Mouse (Mus musculus) MEL (cell line): Measurements from ENCODE around the gene Papss1.

Experiments
- CTCF ChIP-seq, 3 experiments: IDR thresholded peaks in 2 of 3; conservative IDR thresholded peaks in 1 of 3; 2 replicates each; pipeline ENCODE4 v1.5.1; 2011 to 2012; ENCODE audit warnings: low read length in 3 of 3, low read depth in 2 of 3, mild to moderate bottlenecking in 2 of 3, improper control_type of control experiment in 1 of 3, inconsistent platforms in 1 of 3, mixed read lengths in 1 of 3, moderate library complexity in 1 of 3; ENCODE audit not compliant: control insufficient read depth in 1 of 3, insufficient read depth in 1 of 3, poor library complexity in 1 of 3, severe bottlenecking in 1 of 3
- JUND ChIP-seq: IDR thresholded peaks from 2 replicates; pipeline ENCODE4 v1.6.1; 2011; ENCODE audit warnings: low read depth, mild to moderate bottlenecking, improper control_type of control experiment, low read length
- KAT2A ChIP-seq: conservative IDR thresholded peaks from 2 replicates; pipeline ENCODE4 v1.6.1; 2012; ENCODE audit warnings: low read depth, low read length, improper control_type of control experiment, inconsistent platforms
- MAZ ChIP-seq: IDR thresholded peaks from 2 replicates; pipeline ENCODE4 v1.6.1; 2012; ENCODE audit warnings: low read depth, mild to moderate bottlenecking, inconsistent platforms, low read length, improper control_type of control experiment
- MXI1 ChIP-seq: IDR thresholded peaks from 2 replicates; pipeline ENCODE4 v1.6.1; 2011; ENCODE audit warnings: mild to moderate bottlenecking, low read depth, low read length, improper control_type of control experiment
- SMC3 ChIP-seq: IDR thresholded peaks from 2 replicates; pipeline ENCODE4 v1.6.1; 2011; ENCODE audit warnings: low read depth, low read length, improper control_type of control experiment
- TAL1 ChIP-seq: IDR thresholded peaks from 2 replicates; pipeline ENCODE4 v1.6.1; 2012; ENCODE audit warnings: mild to moderate bottlenecking, inconsistent platforms, low read length, moderate library complexity, mixed read lengths
- UBTF ChIP-seq: IDR thresholded peaks from 2 replicates; pipeline ENCODE4 v1.6.1; 2012; ENCODE audit warnings: low read depth, mild to moderate bottlenecking, inconsistent platforms, low read length, improper control_type of control experiment, moderate library complexity, borderline replicate concordance; ENCODE audit not compliant: insufficient read depth
- ZC3H11A ChIP-seq: IDR thresholded peaks from 2 replicates; pipeline ENCODE4 v1.6.1; 2012; ENCODE audit warnings: low read depth, mild to moderate bottlenecking, inconsistent platforms, low read length, improper control_type of control experiment
- ZKSCAN1 ChIP-seq: IDR thresholded peaks from 2 replicates; pipeline ENCODE4 v1.6.1; 2012; ENCODE audit warnings: low read depth, mild to moderate bottlenecking, inconsistent platforms, low read length, improper control_type of control experiment, moderate library complexity

- TF ChIP-seq ZC3H11A (no peak), MXI1 (no peak), JUND (no peak), CTCF (IDR thresholded peaks at IDR 0.05 in 2 of 3, conservative IDR thresholded peaks at IDR 0.05 in 1 of 3; ENCODE audit: control insufficient read depth in 1 of 3, insufficient read depth in 1 of 3, low read depth in 2 of 3, low read length in 3 of 3, poor library complexity in 1 of 3, severe bottlenecking in 1 of 3) (no peak), SMC3 (no peak), TAL1 (no peak), KAT2A (no peak), MAZ (no peak), UBTF (no peak), ZKSCAN1 (no peak)
Measured at GRCm38 (mm10) chr3:131628265-131628664, 63.7 kb downstream of the Papss1 start.
